Mouse (Mus musculus): Measurements from ENCODE around the gene Spta1. TPM values are rescaled to one million over a fixed set of nuclear protein-coding genes. Genes with fewer than 3 reads are reported as not detected.

The Spta1 gene
- polyA plus RNA-seq, 1 experiment from 2014 or later: 0.67 TPM

DNA sequence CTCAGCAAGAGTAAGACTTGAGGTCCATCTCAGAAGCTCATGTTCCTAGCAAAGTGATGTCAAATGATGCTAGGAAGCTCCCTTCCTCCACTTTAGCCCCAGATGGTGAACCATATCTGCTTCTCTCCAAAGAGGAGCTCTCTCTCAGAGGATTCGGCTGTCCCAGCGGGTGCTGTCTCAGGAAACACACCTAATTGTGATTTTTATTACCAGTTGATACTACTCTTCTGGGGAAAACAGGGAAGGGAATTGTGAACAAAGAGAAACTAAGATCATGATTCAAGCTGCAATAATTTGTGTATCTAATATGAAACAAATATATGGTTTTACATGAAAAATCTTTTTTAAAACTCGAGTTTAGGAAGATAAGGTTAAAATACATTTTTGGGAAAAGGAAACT lies 79.4 kb downstream of the Spta1 start, which contains the start of gene Olfr419:
Olfr419 (minus strand) TSS at position 101 of the 400 bp plus-strand sequence.
- Histone ChIP-seq H3K4me2 (no peak within 1 kb of the TSS), H3K27me3 (ENCODE audit: insufficient read depth, low read length) (no peaks in the 10 kb centered on the region), H3K9ac (no peak within 1 kb of the TSS), H3K4me1 (ENCODE audit: insufficient read depth) (no peaks in the 10 kb centered on the region), H3K36me3 (ENCODE audit: insufficient read depth) (no peaks in the 10 kb centered on the region), H3K9me3 (ENCODE audit: low read depth, low read length) (no peaks in the 10 kb centered on the region), H3K4me3 (ENCODE audit: low read depth, low read length) (no peak within 1 kb of the TSS), H3K27ac (ENCODE audit: low read depth) (no peak within 1 kb of the TSS)
- DNase-seq: no peak
- ATAC-seq (ENCODE audit: insufficient read depth): no peak
- no peak for TF ChIP-seq CTCF (IDR thresholded peaks at IDR 0.05; ENCODE audit: low read depth)
- 66% methylated on average over 3 of the region's 3 CpGs for WGBS

DNA sequence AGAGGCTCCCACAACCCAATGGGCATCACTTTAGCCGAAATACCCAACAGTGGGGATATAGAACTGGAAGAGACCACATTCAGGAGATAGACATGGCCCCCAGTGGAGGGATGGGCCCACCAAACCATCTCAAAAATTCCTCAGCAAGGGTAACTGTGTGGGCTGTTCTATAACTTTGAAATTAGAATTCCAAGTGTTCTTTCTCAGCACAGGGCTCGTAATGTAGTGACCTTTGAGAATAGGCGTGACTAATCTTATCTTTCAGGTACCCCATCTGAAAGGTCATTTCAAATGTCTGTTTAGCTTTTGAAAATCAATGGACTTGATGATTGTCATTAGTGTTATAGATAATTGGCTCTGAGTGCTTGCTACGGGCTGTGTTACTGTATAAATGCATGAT lies 95.2 kb downstream of the Spta1 start:
- Histone ChIP-seq H3K36me3 (ENCODE audit: insufficient read depth) (no peaks in the 10 kb centered on the region), H3K4me1 (ENCODE audit: insufficient read depth) (no peaks in the 10 kb centered on the region), H3K4me3 (ENCODE audit: low read depth, low read length) (no peak overlapping the region), H3K9me3 (ENCODE audit: low read depth, low read length) (no peaks in the 10 kb centered on the region), H3K4me2 (no peak overlapping the region), H3K9ac (no peak overlapping the region), H3K27me3 (ENCODE audit: insufficient read depth, low read length) (no peaks in the 10 kb centered on the region), H3K27ac (ENCODE audit: low read depth) (no peak overlapping the region)
- no peak for TF ChIP-seq CTCF (IDR thresholded peaks at IDR 0.05; ENCODE audit: low read depth)
- no peak for ATAC-seq (ENCODE audit: insufficient read depth)
- WGBS: 77% methylated on average over 4 of the region's 4 CpGs
- no peak for DNase-seq

DNA sequence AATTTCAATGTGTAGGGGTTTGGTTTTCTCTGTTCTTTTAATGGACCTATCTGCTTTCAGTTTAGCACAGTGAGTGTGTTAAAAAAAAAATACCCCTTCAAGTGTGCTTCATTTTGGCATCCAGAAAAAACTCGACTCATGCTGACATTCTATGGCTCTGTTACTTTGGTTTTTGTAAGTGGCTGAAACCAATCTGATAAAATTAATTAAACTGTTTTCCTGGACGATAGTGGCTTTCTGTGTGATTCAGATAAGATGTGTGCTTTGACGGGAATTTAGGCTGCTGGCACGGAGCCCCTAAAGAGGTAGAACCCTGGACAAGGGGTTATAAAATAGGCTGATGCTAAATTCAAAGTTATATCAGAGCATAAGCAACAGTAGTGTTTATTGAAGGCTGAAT lies 96.6 kb downstream of the Spta1 start:
- H3K9ac ChIP-seq: no peak overlapping the region
- ATAC-seq (ENCODE audit: insufficient read depth): no peak
- H3K4me3 ChIP-seq (ENCODE audit: low read depth, low read length): no peak overlapping the region
- H3K27me3 ChIP-seq (ENCODE audit: insufficient read depth, low read length): no peaks in the 10 kb centered on the region
- H3K27ac ChIP-seq (ENCODE audit: low read depth): no peak overlapping the region
- no peaks in the 10 kb centered on the region for H3K4me1 ChIP-seq (ENCODE audit: insufficient read depth)
- no peak for TF ChIP-seq CTCF (IDR thresholded peaks at IDR 0.05; ENCODE audit: low read depth)
- H3K9me3 ChIP-seq (ENCODE audit: low read depth, low read length): no peaks in the 10 kb centered on the region
- no peaks in the 10 kb centered on the region for H3K36me3 ChIP-seq (ENCODE audit: insufficient read depth)
- H3K4me2 ChIP-seq: no peak overlapping the region
- peak; percentile 18 for DNase-seq
- 48% methylated on average over 4 of the region's 4 CpGs for WGBS

DNA sequence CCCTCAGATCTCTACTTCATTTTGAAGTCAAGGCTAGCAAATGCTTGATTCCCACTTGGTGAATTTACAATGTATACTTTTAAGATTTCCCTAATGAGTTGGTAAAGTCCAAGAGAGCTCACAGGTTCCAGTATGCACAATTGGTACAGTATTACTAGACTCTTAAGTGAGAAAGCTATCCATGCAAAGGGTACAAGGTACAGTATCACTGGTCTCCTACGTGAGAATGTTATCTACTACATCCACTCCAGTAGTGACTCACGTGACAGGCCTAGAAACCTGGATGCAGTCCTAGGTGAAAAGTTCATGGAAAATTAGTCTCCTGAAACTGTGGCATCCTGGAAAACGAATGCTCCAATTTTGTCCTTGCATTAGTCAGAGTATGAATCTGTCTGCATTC lies 98.1 kb downstream of the Spta1 start:
- H3K36me3 ChIP-seq (ENCODE audit: insufficient read depth): no peaks in the 10 kb centered on the region
- H3K4me1 ChIP-seq (ENCODE audit: insufficient read depth): no peaks in the 10 kb centered on the region
- no peak overlapping the region for H3K4me3 ChIP-seq (ENCODE audit: low read depth, low read length)
- no peak overlapping the region for H3K27ac ChIP-seq (ENCODE audit: low read depth)
- DNase-seq: no peak
- TF ChIP-seq CTCF (IDR thresholded peaks at IDR 0.05; ENCODE audit: low read depth): no peak
- no peaks in the 10 kb centered on the region for H3K27me3 ChIP-seq (ENCODE audit: insufficient read depth, low read length)
- no peaks in the 10 kb centered on the region for H3K9me3 ChIP-seq (ENCODE audit: low read depth, low read length)
- no peak overlapping the region for H3K4me2 ChIP-seq
- no peak for ATAC-seq (ENCODE audit: insufficient read depth)
- H3K9ac ChIP-seq: no peak overlapping the region
- 68% methylated on average over 3 of the region's 3 CpGs for WGBS

Other genes with a start within 250 kb of the Spta1 start
- gene Mndal, start 230.3 kb upstream of the Spta1 start, polyA plus RNA-seq (2014; fragmentation: Nextera tagmentation; extraction: Ambion mirVana): 0.84 and 1.4 TPM in 2 replicates
- gene Ifi203, start 230.1 kb upstream of the Spta1 start, polyA plus RNA-seq (2014; fragmentation: Nextera tagmentation; extraction: Ambion mirVana): 0.83 and 1.1 TPM in 2 replicates
- gene Ifi202b, start 190.0 kb upstream of the Spta1 start, polyA plus RNA-seq (2014; fragmentation: Nextera tagmentation; extraction: Ambion mirVana): not detected in 2 replicates
- gene Ifi205, start 141.0 kb upstream of the Spta1 start, polyA plus RNA-seq (2014; fragmentation: Nextera tagmentation; extraction: Ambion mirVana): 0.26 and 0.30 TPM in 2 replicates
- gene Olfr433, start 132.1 kb upstream of the Spta1 start, polyA plus RNA-seq (2014; fragmentation: Nextera tagmentation; extraction: Ambion mirVana): 0.07 TPM in 1 of 2 replicates, not detected in the other
- gene Olfr432, start 123.6 kb upstream of the Spta1 start, polyA plus RNA-seq (2014; fragmentation: Nextera tagmentation; extraction: Ambion mirVana): not detected in 2 replicates
- not detected in 2 replicates for gene Olfr430, start 106.2 kb upstream of the Spta1 start, polyA plus RNA-seq (2014; fragmentation: Nextera tagmentation; extraction: Ambion mirVana)
- not detected in 2 replicates for gene Olfr429, start 88.4 kb upstream of the Spta1 start, polyA plus RNA-seq (2014; fragmentation: Nextera tagmentation; extraction: Ambion mirVana)
- not detected in 2 replicates for gene Olfr427, start 75.9 kb upstream of the Spta1 start, polyA plus RNA-seq (2014; fragmentation: Nextera tagmentation; extraction: Ambion mirVana)
- gene Olfr231, start 51.6 kb upstream of the Spta1 start, polyA plus RNA-seq (2014; fragmentation: Nextera tagmentation; extraction: Ambion mirVana): not detected in 2 replicates
- not detected in 2 replicates for gene Olfr424, start 41.3 kb upstream of the Spta1 start, polyA plus RNA-seq (2014; fragmentation: Nextera tagmentation; extraction: Ambion mirVana)
- not detected in 2 replicates for gene Olfr420, start 17.1 kb upstream of the Spta1 start, polyA plus RNA-seq (2014; fragmentation: Nextera tagmentation; extraction: Ambion mirVana)
- gene Olfr419, start 79.3 kb downstream of the Spta1 start, polyA plus RNA-seq (2014; fragmentation: Nextera tagmentation; extraction: Ambion mirVana): not detected in 2 replicates
- not detected in 2 replicates for gene Mptx1, start 157.7 kb downstream of the Spta1 start, polyA plus RNA-seq (2014; fragmentation: Nextera tagmentation; extraction: Ambion mirVana)
- not detected in 2 replicates for gene Olfr417, start 192.3 kb downstream of the Spta1 start, polyA plus RNA-seq (2014; fragmentation: Nextera tagmentation; extraction: Ambion mirVana)
- gene Olfr248, start 218.3 kb downstream of the Spta1 start, polyA plus RNA-seq (2014; fragmentation: Nextera tagmentation; extraction: Ambion mirVana): not detected in 2 replicates